Mouse (Mus musculus) thymus, adult 2 months (tissue): ENCODE data around the gene Kirrel3.

Experiments used
- CTCF ChIP-seq: fragments of 200-500 bp; IDR thresholded peaks from 2 replicates; pipeline ENCODE4 v1.5.1; 2012; ENCODE audit warnings: mild to moderate bottlenecking, control low read depth, low read length, moderate library complexity, borderline replicate concordance; ENCODE audit not compliant: control insufficient read depth, poor library complexity, insufficient read depth; ENCODE audit errors: extremely low read depth
- POLR2A ChIP-seq: fragments of 200-500 bp; IDR thresholded peaks from 2 replicates; pipeline ENCODE4 v1.6.1; 2012; ENCODE audit warnings: mild to moderate bottlenecking, low read length, control low read depth, moderate library complexity; ENCODE audit not compliant: control insufficient read depth, poor library complexity, insufficient read depth; ENCODE audit errors: extremely low read depth

GRCm38 (mm10) chr9:34992201-34992600 lies 506.5 kb downstream of the Kirrel3 start:
- TF ChIP-seq CTCF (no peak), POLR2A (no peak)
